Mouse (Mus musculus): ENCODE measurements around the gene Cfap57. TPM values are rescaled to one million over a fixed set of nuclear protein-coding genes. Genes with fewer than 3 reads are reported as not detected.

Gene Cfap57
- polyA plus RNA-seq, 1 experiment from 2014 or later: 1.6 TPM

- no peaks in the 10 kb centered on the region for H3K27me3 ChIP-seq
- peak overlapping the region; percentile 44 for H3K9ac ChIP-seq (replicated peaks)
- no peaks in the 10 kb centered on the region for H3K9me3 ChIP-seq
- no peak overlapping the region for H3K4me3 ChIP-seq (replicated peaks)
- peaks cover 21% of the 10 kb centered on the region; the same call in 1 of the 2 replicates for H3K4me1 ChIP-seq (replicated peaks)
- peak overlapping the region; percentile 51 for H3K27ac ChIP-seq
- H3K4me2 ChIP-seq (replicated peaks): peak overlapping the region; percentile 30; the same call in 1 of the 2 replicates
- ATAC-seq: peak; percentile 53; the same call in 1 of the 2 replicates
- WGBS: 55% methylated on average over 12 of the region's 12 CpGs
- no peaks in the 10 kb centered on the region for H3K36me3 ChIP-seq
These were observed 31.4 kb downstream of the Cfap57 start for GRCm38 (mm10) chr4:118589053-118589732.

GRCm38 (mm10) chr4:118582629-118583028 is 37.9 kb downstream of the Cfap57 start:
- Histone ChIP-seq H3K9ac (replicated peaks) (no peak overlapping the region), H3K4me3 (replicated peaks) (no peak overlapping the region), H3K36me3 (no peaks in the 10 kb centered on the region), H3K4me2 (replicated peaks) (no peak overlapping the region), H3K9me3 (no peaks in the 10 kb centered on the region), H3K27ac (no peak overlapping the region), H3K27me3 (0 out of 2 replicates have a peak, but pooled peaks cover under 1% of the 10 kb centered on the region), H3K4me1 (replicated peaks) (peaks cover 8% of the 10 kb centered on the region)
- ATAC-seq: no peak
- 95% methylated on average over 8 of the region's 8 CpGs for WGBS

GRCm38 (mm10) chr4:118581508-118581907 is 39.1 kb downstream of the Cfap57 start:
- ATAC-seq: no peak
- Histone ChIP-seq H3K9ac (replicated peaks) (no peak overlapping the region), H3K9me3 (no peaks in the 10 kb centered on the region), H3K36me3 (no peaks in the 10 kb centered on the region), H3K4me2 (replicated peaks) (no peak overlapping the region), H3K27ac (no peak overlapping the region), H3K4me1 (replicated peaks) (peaks cover 3% of the 10 kb centered on the region; the same call in 1 of the 2 replicates), H3K27me3 (0 out of 2 replicates have a peak, but pooled peaks cover 2% of the 10 kb centered on the region), H3K4me3 (replicated peaks) (no peak overlapping the region)
- 32% methylated on average over 11 of the region's 11 CpGs for WGBS

GRCm38 (mm10) chr4:118579313-118579712 is 41.3 kb downstream of the Cfap57 start:
- H3K4me1 ChIP-seq (replicated peaks): peaks cover 3% of the 10 kb centered on the region; the same call in 1 of the 2 replicates
- 48% methylated on average over 13 of the region's 13 CpGs for WGBS
- H3K9ac ChIP-seq (replicated peaks): no peak overlapping the region
- H3K36me3 ChIP-seq: no peaks in the 10 kb centered on the region
- no peak for ATAC-seq
- H3K4me3 ChIP-seq (replicated peaks): no peak overlapping the region
- H3K27ac ChIP-seq: no peak overlapping the region
- H3K9me3 ChIP-seq: no peaks in the 10 kb centered on the region
- H3K4me2 ChIP-seq (replicated peaks): no peak overlapping the region
- H3K27me3 ChIP-seq: peaks cover 2% of the 10 kb centered on the region; the same call in 1 of the 2 replicates

GRCm38 (mm10) chr4:118576097-118576496 is 44.5 kb downstream of the Cfap57 start:
- peak; percentile 37; the same call in 1 of the 2 replicates for ATAC-seq
- WGBS: 6% methylated on average over 6 of the region's 6 CpGs
- Histone ChIP-seq H3K4me2 (replicated peaks) (no peak overlapping the region), H3K27ac (no peak overlapping the region), H3K36me3 (no peaks in the 10 kb centered on the region), H3K27me3 (peaks cover 2% of the 10 kb centered on the region; the same call in 1 of the 2 replicates), H3K9ac (replicated peaks) (no peak overlapping the region), H3K4me3 (replicated peaks) (no peak overlapping the region), H3K9me3 (no peaks in the 10 kb centered on the region), H3K4me1 (replicated peaks) (no peaks in the 10 kb centered on the region)

- WGBS: 91% methylated on average over 15 of the region's 15 CpGs
- Histone ChIP-seq H3K9me3 (no peaks in the 10 kb centered on the region), H3K4me1 (replicated peaks) (no peaks in the 10 kb centered on the region), H3K9ac (replicated peaks) (no peak overlapping the region), H3K36me3 (no peaks in the 10 kb centered on the region), H3K4me2 (replicated peaks) (no peak overlapping the region), H3K4me3 (replicated peaks) (no peak overlapping the region), H3K27me3 (no peaks in the 10 kb centered on the region; the same call in 1 of the 2 replicates), H3K27ac (no peak overlapping the region)
- no peak for ATAC-seq
These were observed 49.1 kb downstream of the Cfap57 start for GRCm38 (mm10) chr4:118571441-118571840.

GRCm38 (mm10) chr4:118569320-118569719 is 51.3 kb downstream of the Cfap57 start:
- H3K4me2 ChIP-seq (replicated peaks): no peak overlapping the region
- WGBS: 79% methylated on average over 23 of the region's 23 CpGs
- H3K4me1 ChIP-seq (replicated peaks): no peaks in the 10 kb centered on the region
- H3K27me3 ChIP-seq: no peaks in the 10 kb centered on the region
- H3K9me3 ChIP-seq: no peaks in the 10 kb centered on the region
- no peak overlapping the region for H3K4me3 ChIP-seq (replicated peaks)
- H3K27ac ChIP-seq: no peak overlapping the region
- no peaks in the 10 kb centered on the region for H3K36me3 ChIP-seq
- no peak overlapping the region for H3K9ac ChIP-seq (replicated peaks)
- ATAC-seq: no peak

GRCm38 (mm10) chr4:118568709-118569108 is 51.9 kb downstream of the Cfap57 start:
- WGBS: 80% methylated on average over 10 of the region's 10 CpGs
- Histone ChIP-seq H3K4me3 (replicated peaks) (no peak overlapping the region), H3K4me2 (replicated peaks) (no peak overlapping the region), H3K9ac (replicated peaks) (no peak overlapping the region), H3K9me3 (no peaks in the 10 kb centered on the region), H3K4me1 (replicated peaks) (no peaks in the 10 kb centered on the region), H3K36me3 (no peaks in the 10 kb centered on the region), H3K27ac (no peak overlapping the region), H3K27me3 (no peaks in the 10 kb centered on the region)
- ATAC-seq: no peak

- Histone ChIP-seq H3K4me2 (replicated peaks) (no peak overlapping the region), H3K4me3 (replicated peaks) (no peak overlapping the region), H3K9ac (replicated peaks) (no peak overlapping the region), H3K27ac (no peak overlapping the region), H3K4me1 (replicated peaks) (no peaks in the 10 kb centered on the region), H3K27me3 (no peaks in the 10 kb centered on the region), H3K36me3 (no peaks in the 10 kb centered on the region), H3K9me3 (no peaks in the 10 kb centered on the region)
- WGBS: 43% methylated on average over 7 of the region's 7 CpGs
- ATAC-seq: no peak
These were observed 54.4 kb downstream of the Cfap57 start for GRCm38 (mm10) chr4:118566161-118566676.

- H3K4me3 ChIP-seq (replicated peaks): no peak overlapping the region
- no peaks in the 10 kb centered on the region for H3K9me3 ChIP-seq
- no peak overlapping the region for H3K9ac ChIP-seq (replicated peaks)
- H3K27ac ChIP-seq: no peak overlapping the region
- peak; percentile 47 for ATAC-seq
- H3K36me3 ChIP-seq: no peaks in the 10 kb centered on the region
- 26% methylated on average over 3 of the region's 3 CpGs for WGBS
- H3K27me3 ChIP-seq: no peaks in the 10 kb centered on the region
- H3K4me2 ChIP-seq (replicated peaks): no peak overlapping the region
- no peaks in the 10 kb centered on the region for H3K4me1 ChIP-seq (replicated peaks)
These were observed 55.7 kb downstream of the Cfap57 start for GRCm38 (mm10) chr4:118564926-118565279.

- Histone ChIP-seq H3K9me3 (no peaks in the 10 kb centered on the region), H3K9ac (replicated peaks) (no peak overlapping the region), H3K4me1 (replicated peaks) (no peaks in the 10 kb centered on the region), H3K27ac (no peak overlapping the region), H3K4me2 (replicated peaks) (no peak overlapping the region), H3K4me3 (replicated peaks) (no peak overlapping the region), H3K27me3 (no peaks in the 10 kb centered on the region), H3K36me3 (no peaks in the 10 kb centered on the region)
- WGBS: 59% methylated on average over 13 of the region's 13 CpGs
- ATAC-seq: peak; percentile 46
These were observed 56.3 kb downstream of the Cfap57 start for GRCm38 (mm10) chr4:118564062-118564925.
